Mouse (Mus musculus) embryo, embryonic 11 days (tissue): ENCODE measurements around the gene Nsmce1.
A peak's percentile ranks its signal among the peaks of the same experiment; 100 is the strongest.

Experiments used
- DNase-seq: peaks from one replicate; pipeline ENCODE4 v3.0.0-alpha.2; 2015

Gene Nsmce1

DNA sequence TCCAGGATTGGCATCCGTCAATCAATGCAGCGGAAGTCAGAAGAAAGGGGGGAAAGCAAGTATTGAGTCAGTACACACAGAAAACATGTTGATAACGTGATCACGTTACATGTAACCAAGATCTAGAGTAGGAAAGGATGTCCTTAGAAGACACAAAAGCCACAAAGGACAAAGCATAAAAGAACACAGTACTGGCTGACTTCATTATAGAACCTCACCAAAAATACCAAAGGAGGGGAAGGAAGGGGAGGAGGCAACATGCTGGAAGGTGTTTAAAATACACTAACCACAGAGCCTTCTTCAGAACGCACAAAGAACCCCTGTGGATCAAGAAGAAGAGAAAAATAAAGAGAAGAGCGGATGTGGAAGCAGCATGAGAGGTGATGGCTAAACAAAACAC is 2.7 kb downstream of the Nsmce1 start:
- no peak for DNase-seq

DNA sequence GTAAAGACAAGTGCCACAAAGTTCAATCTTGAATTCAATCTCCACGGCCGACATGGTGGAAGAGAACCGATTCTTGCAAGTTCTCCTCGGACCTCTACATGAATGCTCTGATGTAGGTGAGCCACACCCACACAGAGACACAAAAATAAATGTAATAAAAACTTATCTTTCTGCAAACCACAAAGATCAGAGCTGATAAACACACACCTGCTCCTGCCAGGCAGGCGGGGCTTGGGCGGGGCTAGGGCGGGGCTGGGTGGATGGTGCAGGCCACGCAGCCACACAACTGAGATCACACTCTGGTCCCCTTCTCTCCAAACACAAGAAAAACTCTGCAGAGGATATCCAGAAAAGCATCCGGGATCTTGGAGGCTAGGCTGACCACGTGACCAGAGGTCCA is 4.3 kb downstream of the Nsmce1 start:
- DNase-seq: no peak

DNA sequence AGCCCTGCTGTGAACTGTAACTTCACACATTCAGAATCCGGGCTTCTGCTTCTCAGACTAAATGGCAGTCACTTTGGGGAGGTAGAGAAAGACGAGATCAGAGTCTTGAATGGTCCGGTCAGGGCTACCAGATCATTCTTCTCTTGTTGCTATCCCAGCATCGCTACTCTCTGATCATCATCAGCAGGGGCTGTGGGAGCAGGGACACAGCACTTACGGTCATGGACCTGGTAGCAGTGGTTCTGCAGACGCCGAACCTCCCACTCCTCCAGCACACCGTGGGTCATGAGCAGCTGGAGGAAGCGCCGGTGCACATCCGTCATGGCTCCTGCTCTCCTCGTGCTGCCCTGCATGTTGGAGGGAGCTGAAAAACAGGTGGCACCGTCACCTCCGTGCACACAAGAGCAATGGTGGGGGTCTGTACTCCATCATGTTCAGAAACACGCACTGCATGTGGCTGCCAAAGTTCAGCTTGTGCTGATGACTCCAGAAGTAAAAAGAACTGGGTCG is 5.2 kb downstream of the Nsmce1 start:
- DNase-seq: no peak

DNA sequence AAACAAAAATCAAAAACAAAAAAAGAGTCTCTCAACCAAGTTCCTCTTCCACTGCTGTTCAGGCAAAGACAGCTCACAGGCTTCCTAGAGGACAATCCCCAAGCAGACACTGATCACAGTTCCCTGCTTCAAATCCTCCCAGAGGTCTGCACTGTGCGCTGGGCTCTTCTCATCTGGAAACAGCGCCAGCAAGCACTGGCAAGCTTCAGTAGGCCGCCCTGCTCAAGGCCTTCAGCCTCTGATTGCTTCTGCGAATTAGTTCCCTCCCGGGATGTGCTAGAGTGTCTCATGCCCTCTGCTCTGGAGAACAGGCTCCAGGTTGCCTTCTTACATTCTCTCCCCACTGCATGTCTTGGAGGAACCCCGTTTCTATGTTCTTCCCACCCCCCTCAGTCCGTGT is 6.6 kb downstream of the Nsmce1 start:
- DNase-seq: no peak

DNA sequence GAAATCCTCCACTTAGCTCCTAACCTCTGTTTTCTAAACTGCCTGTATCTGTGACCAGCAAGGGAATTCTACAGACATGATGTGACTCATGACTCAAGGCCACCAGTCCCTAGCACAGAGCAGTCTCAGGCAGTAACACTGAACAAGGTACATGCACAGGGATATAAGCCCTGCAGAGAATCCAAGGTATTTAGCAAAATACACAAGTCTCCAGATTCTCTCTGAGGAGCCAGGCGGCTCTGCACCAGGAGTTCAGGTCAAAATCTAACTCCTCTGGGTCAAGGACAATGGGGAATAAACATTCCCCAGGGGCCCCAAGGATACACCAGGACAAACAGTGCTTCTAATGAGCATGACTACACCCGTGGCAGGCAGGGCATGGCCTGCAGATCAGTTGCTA is 8.5 kb downstream of the Nsmce1 start:
- no peak for DNase-seq

DNA sequence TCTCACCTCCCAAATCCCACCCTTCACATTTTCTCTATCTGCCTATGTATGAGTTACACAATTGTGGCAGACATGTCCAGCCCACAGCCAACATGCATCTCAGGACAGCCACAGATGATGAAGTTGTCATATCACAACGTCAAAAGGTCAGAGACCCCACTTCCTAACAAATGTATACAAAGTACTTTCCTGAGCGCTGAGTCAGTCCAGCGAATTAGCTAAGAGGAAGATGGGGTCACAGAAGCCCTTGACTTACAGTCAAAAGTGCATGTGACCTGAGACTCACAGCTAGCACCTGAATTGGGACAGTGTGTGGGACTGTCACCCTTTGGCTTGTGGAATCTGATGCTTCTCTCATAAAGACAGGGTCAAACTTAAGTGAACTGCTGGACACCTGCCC is 9.1 kb downstream of the Nsmce1 start:
- DNase-seq: no peak

DNA sequence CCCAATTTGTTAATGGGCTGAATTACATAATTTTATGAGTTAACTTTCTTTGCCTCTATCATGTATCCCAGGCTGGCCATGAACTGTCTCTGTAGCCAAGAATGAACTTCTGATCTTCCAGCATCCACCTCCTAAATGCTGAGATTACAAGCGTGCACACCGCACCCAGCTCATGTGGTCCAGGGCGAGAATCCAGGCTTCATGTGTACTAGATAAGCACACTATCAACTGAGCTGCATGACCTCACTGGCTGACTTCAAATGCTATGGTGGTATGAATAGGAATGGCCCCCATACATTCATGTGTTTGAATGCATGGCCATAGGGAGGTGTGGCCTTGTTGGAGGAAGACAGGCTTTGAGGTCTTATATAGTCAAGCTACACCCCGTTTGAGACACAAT is 10.9 kb downstream of the Nsmce1 start:
- DNase-seq: no peak

DNA sequence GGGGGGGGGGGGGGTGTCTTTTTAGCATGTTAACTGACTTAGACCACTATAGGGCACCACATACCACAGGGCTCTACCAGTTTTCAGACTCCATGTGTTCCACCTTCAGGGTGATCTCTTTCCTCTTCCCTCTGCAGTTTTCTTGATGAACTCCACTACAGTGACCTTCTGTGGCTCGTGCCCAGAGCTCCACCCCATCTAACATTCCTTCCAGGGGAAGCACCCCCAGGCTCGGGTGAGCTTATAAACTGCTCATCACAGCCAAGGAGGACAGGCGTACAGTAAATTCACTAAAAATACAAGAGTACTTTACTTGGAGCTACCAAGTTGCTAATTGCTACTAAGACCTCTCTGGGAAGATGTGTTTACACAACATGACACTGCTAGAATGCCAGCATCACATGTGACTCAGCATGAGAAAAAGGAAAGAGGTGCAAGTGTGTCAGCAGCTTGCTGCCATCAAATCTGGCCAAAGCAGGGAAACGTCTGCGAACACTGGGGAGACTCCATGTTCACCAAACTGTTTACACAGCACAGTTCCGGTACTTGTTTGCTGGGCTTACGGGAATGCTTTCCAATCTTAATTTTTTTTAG is 12.9 kb downstream of the Nsmce1 start:
- DNase-seq: no peak

DNA sequence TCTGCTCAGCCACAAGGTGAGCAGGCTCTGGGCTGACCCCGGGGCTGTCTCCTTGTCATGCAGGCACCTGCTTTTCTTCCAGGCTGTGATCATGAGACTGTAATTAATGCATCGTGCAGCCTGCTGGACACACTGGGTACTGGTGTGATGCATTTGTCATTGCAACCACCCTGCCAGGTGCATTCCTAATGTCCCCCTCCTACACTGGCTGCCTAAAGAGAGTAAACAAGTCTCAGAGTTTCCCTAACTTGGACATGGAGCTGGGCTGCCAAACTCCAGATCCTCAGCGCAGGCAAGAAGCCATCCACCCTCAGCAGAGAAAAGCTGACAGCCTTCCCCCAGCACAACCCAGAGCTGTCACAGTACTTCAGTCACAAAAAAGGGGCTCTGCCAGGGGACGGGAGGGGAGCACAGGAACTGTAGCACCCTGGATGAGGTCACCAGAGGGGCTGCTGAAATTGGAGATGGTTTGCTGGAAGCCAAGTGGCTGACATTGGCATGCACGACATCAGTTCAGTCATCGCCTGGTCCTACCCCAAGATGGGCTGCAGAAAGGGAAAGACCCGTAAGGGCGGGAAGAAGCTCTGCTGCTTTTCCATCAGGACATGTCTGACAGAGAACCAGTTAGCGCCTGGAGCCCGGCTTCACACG is 15.7 kb downstream of the Nsmce1 start:
- peak; percentile 12 for DNase-seq

DNA sequence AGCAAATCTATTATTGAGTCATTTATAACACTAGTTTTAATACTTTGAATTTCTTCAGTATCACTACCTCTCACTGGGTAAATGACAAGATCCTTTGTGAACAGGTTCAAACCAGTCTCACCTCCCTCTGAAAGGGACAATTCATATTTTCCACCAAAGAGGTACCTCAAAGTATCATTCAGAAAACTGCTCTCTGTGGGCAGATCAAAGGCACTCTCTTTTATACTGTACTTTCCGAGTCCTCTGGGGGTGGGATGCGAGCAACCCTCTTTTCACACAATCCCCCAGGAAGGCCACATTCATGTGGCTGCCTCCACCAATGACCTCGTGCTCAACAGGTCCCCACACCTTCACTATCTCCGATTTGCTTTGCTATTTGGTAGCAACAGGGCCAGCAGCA is 16.9 kb downstream of the Nsmce1 start:
- DNase-seq: no peak

DNA sequence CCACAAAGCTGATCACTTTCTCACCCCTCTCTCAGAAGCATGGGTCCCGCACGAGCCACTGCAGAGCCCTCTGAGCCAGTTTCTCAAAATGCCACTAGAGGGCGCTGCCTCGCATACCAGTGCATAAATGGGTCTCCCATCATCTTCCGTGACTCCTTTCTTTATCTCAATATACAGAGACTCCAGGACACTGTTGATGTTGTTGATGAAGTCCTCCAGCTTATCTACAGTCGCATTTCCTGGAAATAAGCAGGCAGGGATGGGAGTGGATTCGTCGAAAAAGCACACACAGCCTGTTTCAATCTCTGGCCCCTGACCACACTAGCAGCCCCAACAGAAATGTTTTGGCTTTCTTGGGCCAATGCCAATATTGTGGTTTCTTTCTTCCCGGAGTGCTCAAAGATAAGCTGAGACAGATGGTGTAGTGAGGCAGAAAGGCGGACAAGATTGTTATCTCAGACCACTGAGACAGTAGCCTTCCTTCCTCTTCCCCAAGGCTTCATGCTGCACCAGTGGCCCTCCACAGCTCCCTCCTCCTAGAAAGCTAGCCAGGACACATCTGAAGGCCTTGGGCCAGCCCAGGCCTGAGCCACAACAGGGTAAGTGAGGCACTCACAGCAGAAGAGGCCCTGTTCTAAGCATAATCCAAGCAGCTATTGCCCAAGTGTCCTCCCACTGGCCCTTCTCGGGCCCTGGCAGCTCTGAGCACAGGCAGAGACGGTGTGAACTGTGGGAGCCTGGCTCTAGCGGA is 19.2 kb downstream of the Nsmce1 start:
- DNase-seq: peak; percentile 84

DNA sequence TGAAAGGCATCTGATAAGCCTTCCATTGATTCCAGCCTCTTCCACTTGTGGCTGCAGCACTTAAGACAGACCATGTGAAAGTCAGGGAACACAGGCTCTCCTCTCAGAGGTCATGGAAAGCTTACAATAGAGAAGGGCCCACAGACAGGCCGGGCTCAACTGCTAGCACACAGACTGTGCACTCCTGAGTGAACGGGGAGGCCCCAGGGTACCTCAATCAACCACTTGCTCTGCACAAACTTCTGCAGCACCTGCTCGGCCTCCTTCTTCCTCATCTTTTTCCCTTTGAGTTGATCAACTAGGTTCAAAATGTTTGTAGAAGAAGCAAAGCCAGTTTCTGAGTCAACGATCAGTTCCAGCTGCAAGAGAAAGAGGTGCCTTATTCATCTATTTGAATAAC is 20.5 kb downstream of the Nsmce1 start:
- no peak for DNase-seq

DNA sequence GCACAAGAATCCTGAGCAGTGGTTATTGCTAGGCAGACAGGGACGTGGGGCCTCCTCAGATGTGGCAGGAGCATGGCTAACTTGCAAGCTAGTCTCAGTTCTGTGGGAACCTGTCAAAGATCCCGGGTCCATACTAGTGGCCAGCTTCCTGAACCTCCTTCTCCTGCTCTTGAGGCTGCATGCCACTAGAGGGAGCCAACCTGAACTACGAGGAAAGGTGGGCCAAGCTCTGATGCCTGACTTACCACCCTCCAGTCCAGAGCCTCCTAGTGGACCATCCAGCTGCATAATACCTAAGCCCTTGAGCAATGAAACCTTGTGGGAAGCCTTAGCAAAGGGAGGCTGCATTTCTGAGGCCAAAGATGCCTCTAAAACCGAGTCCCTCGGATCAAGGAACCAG is 21.5 kb downstream of the Nsmce1 start:
- DNase-seq: peak; percentile 83

DNA sequence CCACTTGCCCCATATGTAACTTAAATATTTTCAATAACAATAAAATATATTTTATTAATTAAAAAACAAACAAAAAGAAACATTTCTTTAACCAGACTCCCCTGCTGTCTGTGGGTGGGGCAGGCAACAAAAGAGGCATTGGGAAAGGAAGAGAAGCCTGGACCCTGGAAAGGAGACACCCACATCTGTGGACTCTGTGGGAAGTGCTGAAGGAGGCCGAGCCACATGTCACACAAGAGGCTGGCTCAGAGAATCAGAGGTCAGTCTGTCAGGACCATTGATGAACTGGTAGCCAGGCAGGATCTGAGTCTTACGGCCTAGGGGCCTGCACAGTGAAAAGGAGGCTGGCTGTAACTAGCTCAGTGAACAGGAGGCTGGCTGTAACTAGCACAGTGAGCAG is 29.2 kb downstream of the Nsmce1 start:
- peak; percentile 12 for DNase-seq

DNA sequence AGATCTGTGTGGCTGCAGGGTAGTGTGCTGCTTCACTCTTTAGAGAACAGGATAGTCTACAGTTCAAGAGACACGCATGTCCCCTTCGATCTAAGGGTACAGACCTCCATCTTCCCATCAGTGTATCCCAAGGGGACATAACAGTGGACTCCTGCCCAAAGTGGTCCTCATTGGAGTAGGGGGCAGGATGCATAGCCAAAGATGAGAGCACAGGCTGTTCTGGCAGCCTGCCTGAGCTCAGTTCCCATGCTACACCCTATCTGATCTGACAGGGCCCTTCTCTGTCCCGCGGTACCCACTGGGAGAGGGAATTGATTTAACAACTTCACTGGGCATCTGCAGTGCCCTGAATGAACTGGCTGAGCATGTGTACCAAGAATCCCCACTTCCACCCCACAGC is 37.7 kb downstream of the Nsmce1 start:
- DNase-seq: no peak

DNA sequence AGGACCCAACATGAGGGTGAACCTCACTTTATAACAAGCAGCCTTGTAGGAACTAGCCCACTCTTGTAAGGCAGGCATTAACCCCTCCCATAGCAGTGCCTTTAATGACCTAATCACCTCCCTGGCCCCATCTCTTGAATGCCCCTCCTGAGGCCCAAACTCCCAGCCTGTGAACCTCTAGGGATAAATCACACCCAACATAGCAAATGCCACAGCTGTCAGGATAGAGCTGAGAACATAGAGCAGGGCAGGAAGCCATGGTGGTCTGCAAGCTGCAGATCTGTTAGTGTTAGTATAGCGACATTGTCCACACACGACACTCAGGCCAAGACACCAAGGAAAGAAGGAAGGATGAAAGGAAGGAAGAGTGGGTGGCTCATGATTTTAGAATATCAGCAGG is 40.3 kb downstream of the Nsmce1 start:
- no peak for DNase-seq

DNA sequence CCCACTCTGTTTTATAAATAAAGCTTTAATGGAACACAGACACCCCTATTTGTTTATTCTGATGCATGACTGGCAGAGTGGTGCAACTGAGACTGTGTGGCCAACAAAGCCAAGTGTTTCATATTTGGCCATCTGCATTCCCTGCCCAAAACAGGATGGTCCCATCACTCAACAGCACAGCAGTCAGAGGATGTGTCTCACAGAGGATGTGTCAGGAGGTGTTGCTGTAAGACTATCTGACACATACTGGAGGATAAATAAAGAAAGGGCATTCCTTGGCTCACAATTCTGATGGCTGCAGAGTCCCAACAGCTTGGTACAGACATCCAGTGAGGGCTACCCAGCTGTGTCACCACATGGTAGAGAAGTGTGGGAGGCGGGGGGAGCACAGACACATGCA is 40.7 kb downstream of the Nsmce1 start:
- DNase-seq: no peak

DNA sequence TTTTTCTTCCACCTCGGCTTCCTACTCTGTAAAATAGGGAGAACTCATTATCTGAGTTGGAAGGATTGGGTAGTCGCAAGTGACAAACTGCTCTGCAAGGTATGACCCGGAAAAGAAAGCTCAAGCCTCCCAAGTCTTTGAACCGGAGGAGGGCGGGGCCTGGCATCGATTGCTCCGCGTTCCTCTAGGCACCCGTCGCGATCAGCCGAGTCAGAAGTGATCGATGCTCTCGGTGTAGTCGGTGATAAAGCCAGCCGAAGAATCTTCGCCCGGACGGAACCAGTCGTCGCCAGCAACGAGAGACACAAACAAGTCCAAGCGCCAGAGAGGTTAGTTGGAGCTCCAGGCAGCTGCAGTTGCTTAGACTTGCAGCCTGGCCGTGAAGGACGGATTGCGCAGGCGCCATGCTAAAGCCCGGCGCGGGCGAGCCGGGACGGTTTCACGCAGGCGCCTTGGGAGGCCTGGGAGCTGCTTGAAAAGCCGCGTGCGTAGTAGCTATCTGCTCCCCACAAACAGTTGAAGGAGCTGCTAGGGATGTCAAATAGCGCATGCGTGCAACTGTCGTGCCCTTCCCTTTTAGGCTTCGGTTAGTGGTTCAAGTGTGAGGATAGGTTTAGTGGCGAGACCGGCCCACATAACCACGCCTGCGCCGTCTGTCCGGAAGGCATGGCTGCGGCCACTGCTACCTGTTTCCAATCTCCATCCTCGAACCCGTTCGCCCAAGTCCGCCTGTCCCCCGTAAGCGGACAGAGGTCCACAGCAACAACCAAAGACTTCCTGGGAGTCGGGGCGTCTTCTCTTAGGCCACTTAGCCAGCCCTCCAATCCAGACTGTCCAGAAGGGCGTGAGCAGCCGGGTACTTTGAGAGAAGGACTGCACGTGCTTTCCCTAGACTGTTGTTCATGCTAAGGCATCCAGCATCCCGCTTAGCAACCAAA is 46.7 kb downstream of the Nsmce1 start, which contains the start of gene Kdm8:
Kdm8 (plus strand) TSS at position 213 of the 938 bp plus-strand sequence.
- DNase-seq: peak; percentile 97

DNA sequence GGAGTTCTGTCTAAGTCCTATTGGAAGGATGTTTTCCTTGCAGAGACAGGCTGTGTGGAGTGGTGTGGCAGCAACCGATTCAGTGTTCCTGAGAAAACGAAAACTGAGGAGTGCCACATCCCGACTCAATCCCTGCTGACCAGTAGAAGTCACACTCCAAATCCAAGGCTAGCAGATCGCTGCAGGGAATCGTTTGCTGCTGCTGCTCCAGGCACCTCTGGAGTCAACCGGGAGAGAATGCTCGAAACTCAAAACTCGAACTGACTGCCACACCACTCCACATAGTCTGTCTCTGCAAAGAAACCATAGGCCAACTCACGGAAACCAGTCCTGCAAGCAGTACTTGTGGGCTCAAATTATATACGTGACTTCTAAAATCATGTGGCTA is 47.3 kb downstream of the Nsmce1 start:
- DNase-seq: no peak

DNA sequence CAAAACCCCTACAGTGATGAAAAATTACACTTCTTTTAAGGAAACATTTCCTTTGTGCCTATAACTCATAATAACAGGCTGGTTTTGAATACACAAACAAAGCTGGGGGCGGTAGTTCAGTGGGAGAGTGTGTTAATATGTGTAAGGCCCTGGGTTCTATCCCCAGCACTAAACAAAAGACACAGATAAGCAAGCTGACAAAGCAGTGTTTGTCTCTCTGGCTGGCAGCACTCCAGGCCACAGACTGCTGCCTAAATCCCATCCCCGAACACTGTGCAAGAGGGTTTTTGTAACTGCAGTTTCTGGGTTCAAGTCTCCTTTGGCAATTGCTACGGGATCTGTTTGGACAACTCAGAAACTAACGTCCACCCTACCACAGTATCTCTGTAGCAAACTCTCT is 49.1 kb downstream of the Nsmce1 start:
- no peak for DNase-seq

DNA sequence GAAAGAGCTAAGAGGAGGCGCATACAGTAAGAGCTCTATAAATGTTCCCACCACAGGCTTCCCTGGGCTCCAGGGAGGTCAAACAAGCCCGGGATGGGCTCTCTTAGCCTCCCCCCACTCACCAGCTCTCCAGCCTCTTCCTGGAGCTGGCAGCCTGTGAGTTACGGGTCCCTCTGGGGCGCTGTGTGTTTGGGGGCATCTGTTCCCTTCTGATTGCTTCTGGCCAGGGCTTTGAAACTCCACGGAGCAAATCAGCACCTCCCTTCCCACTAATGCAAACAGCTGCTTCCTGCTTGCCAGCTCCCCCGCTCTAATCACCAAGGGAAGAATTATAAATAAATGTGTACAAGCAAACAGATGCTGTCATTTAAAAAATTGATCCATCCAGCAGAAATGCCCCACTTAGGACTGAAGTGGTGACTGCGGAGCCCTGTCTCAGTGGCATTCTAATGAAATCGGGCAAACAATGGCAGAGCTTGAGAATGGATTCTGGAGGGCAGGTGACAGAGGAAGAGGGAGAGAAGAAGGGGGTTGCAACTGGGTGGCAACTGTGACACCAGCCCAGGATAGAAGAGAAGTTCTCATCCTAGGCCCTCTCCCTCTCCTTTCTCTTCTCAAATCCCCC is 56.6 kb downstream of the Nsmce1 start:
- DNase-seq: peak; percentile 41

DNA sequence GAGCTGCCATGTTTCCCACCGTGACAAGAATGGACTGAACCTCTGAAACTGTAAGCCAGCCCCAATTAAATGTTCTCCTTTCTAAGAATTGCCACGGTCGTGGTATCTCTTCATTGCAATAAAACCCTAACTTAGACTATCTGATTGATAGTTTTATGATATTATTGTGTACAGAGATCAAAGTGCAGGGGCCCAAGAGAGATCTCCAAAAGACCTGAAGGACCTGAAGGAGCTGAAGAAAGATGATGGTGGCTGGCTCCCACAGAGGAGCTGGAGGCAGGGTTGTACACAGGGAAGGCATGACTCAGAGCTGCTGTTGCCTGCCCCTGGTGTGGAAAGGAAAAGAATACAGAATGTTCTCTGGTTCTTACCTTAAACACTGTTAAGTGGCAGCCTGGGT is 57.5 kb downstream of the Nsmce1 start:
- DNase-seq: no peak
